Mouse (Mus musculus) mesoderm, embryonic 11.5 days (tissue): ENCODE results near the gene Dars2.
"Not testable (repeated sequence)": the region's sequence is repeated elsewhere in the genome, so short reads cannot be mapped to it uniquely, and the experiment has no call there.

Experiments used
- DNase-seq: peaks from one replicate; pipeline ENCODE4 v3.0.0-alpha.2; 2012; ENCODE audit warnings: low read depth, low spot score

Gene Dars2

DNA sequence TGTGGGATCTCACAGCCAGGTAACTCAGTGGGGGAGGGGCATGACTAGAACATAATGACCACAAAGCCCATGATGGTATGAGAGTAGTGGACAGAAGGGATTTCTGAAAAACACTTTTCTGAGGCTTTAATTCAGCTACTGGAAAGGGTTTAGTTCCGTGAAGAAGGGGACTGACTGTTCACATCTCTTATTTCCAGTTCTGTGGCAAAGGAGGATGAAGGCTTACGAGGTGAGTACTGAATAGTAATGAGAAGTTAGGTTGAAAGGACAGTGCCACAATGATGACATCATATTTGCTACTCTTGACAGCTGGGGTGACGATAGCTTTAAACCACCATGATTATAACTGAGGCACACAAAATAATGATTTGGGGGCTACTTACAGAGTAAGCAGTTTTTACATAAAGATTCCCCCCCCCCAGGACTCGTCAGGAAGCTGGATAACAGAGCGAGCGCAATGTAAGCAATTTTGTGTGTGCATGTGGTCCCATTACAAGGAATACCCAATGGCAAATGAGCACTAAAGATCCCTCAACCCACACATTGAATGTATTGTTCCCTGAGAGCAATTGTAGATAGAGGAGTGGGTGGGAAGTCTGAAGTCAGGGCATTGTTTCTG lies 34.6 kb downstream of the Dars2 start:
- peak; percentile 43 for DNase-seq

DNA sequence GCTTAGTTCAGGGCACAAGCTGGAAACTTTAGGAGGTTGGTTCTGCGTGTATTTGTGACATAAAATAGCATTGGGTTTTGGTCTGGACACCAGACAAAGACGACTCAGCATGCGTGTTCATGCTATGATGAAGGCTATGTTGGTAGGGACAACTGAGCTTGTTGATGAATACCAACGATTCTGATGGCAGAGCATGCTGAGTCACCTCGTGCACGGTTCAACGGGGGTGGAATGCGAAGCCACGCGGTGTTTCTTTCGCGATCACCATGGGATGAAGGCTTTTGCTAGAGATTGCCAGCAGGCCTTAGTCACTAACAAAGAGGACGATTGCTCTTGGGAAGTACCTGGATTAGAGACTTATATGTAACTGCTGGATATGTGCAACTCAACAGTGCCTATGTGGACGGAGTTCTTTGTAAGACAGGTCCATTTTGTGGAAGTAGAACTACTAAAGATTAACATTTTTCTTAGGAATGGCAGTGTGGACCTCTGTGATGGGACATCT lies 35.1 kb downstream of the Dars2 start:
- peak; percentile 70 for DNase-seq

DNA sequence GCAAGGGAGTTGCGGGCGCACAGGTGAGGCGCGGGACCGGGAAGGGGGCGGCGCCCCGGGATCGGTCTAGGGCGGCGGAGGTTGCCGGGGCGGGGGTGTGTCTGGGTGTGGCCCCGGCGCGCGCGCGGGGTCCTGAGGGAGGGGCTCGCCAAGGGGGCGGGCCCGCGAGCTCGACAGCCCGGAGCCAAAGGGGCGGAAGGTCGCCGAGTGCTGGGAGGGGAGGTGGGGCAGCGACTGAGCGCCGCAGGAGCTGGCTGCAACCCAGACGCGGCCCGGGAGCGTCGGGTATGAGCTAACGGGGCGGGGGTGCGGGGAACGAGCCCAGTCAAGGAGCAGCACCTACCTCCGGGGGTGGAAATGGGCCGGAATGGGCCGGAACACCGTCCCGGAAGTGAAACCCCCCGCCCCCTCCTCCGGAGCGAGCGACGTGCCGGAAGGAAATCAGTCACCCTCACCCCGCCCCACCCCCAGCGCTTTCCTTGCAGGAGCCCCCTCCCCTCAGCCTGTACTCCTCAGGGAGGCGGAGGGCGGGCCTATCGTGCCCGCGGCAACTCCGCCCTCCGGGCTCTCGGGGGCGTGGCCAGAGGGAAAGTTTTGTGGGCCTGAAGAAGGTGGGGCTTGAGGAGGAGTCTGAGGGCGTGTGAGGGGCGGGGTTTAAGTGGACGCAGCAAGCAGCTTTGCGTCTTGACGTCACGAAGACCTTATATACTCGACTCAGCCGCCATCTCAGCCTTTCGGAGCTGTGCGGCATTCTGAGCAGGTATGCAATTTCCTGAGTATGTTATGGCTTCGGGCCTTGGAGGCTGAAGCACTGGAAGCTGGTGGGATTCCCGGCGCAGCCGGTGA lies 35.8 kb downstream of the Dars2 start, which contains the start of gene Zbtb37:
Zbtb37 (minus strand) TSS at position 415 of the 846 bp plus-strand sequence.
- peak; percentile 100 for DNase-seq

GRCm38 (mm10) chr1:161033856-161034434 lies 36.5 kb downstream of the Dars2 start:
- no peak for DNase-seq

- DNase-seq, result no peak
Observed at GRCm38 (mm10) chr1:161032345-161032744, 38.1 kb downstream of the Dars2 start.

GRCm38 (mm10) chr1:161031881-161032280 lies 38.6 kb downstream of the Dars2 start:
- DNase-seq, result no peak

- DNase-seq, result no peak
Observed at GRCm38 (mm10) chr1:161030058-161030457, 40.4 kb downstream of the Dars2 start.

DNA sequence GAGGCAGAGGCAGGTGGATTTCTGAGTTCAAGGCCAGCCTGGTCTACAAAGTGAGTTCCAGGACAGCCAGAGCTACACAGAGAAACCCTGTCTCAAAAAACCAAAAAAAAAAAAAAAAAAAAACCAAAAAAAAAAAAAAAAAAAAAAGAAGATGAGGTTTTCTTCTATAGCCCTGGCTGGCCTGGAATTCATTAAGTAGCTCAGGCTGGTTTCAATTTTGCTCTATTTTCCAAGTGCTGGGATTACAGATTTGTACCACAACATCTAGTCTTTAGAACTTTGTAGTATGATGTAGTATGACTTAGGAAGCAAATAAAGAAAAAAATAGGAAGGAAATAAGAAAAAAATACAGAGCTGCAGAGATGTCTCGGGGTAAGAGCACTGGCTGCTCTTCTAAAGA lies 42.0 kb downstream of the Dars2 start:
- not testable (repeated sequence) for DNase-seq

- no peak for DNase-seq
Observed at GRCm38 (mm10) chr1:161027196-161027595, 43.3 kb downstream of the Dars2 start.

- no peak for DNase-seq
Observed at GRCm38 (mm10) chr1:161025410-161026210, 44.8 kb downstream of the Dars2 start.

GRCm38 (mm10) chr1:161020051-161020450 lies 50.4 kb downstream of the Dars2 start:
- no peak for DNase-seq

DNA sequence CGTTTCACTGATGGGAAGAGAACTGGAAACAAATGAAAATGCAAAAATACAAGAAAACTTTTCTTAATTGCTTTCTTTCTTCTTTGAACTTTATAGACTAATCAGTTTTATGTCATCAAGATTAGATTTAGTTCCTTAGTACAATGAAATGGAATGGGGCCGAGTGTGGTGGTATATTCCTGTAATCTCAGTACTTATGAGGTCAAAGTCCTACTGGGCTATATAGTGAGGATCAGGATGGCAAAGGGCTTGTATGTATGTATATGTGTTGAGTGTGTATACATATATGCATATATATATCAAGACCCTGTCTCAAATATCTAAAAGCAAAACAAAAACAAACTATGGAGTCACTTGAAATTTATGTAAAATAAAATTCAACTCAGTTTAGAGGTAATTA lies 54.1 kb downstream of the Dars2 start:
- DNase-seq, result no peak

DNA sequence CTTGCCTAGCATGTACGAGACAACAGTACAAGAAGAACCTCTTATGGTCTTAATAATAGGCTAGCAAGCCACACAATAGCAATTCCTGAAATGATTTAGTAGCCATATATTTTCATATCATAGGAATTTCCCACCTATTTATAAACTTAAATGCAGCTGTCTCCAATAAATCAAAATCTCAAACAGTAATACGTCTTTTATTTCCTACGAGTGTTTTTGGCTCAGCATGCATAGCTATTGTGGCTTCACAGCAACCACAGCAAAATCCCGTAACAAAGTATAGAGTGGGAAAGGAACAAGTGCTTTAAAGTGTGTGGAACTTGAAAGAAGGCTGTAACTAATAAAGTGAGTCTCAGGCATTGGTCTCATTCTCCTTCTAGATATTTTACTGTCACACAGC lies 60.0 kb downstream of the Dars2 start:
- DNase-seq, result no peak

DNA sequence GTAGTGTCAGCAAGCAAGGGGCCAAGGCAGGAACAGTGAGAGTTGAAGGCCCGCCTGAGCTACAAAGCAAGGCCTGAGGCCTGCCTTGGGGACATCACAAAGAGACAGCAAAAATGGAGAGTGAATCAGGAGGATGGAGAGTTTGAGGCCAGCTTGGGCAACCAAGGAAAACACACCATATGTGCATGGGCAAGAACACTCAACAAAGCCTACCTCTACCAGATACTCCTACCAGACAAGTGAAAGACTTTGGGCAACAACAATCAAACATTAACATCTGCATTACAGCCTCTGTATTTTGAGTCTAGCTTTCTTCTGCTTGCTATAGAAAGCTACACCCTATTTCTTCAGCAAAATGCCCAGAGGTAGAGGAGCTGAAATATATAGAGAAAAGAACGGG lies 62.4 kb downstream of the Dars2 start:
- no peak for DNase-seq

- DNase-seq, result no peak
Observed at GRCm38 (mm10) chr1:161006471-161006870, 64.0 kb downstream of the Dars2 start.

DNA sequence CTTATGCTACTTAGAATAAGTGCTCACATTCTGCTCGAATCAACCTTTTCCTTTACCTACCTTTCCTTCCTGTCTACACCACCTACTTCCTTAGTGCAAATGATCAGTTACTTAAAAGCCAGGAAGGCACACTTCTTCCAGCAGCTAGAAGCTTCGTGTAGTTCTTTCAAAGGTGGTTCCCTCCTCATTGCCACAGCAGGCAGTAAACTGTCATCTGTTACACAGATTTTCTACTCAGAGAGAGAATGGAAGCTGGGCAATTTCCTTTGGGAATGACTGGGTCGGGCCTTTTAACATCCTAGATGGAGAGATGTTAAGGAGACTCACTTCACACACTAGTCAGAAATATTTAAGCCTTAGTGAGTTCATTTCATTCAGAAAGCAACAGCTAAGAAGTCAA lies 64.9 kb downstream of the Dars2 start:
- DNase-seq, result no peak

- no peak for DNase-seq
Observed at GRCm38 (mm10) chr1:161004942-161005341, 65.5 kb downstream of the Dars2 start.

GRCm38 (mm10) chr1:160993851-160994250 lies 76.6 kb downstream of the Dars2 start:
- no peak for DNase-seq
